Mouse (Mus musculus) urinary bladder, postnatal 14 days (tissue): ENCODE data around the gene Col5a2.

Experiments used
- DNase-seq: peaks from one replicate; pipeline ENCODE4 v3.0.0; 2021; ENCODE audit warnings: low spot score

The Col5a2 gene

GRCm38 (mm10) chr1:45423915-45424314, 79.2 kb downstream of the Col5a2 start:
- DNase-seq: no peak

GRCm38 (mm10) chr1:45420554-45420953, 82.5 kb downstream of the Col5a2 start:
- DNase-seq: peak; percentile 9

GRCm38 (mm10) chr1:45419858-45420257, 83.2 kb downstream of the Col5a2 start:
- DNase-seq: no peak

- no peak for DNase-seq
Measured at GRCm38 (mm10) chr1:45381866-45382265, 121.2 kb downstream of the Col5a2 start.

- DNase-seq: no peak
Measured at GRCm38 (mm10) chr1:45379992-45380690, 122.9 kb downstream of the Col5a2 start.

GRCm38 (mm10) chr1:45365427-45365826, 137.7 kb downstream of the Col5a2 start:
- no peak for DNase-seq

GRCm38 (mm10) chr1:45363274-45363673, 139.8 kb downstream of the Col5a2 start:
- DNase-seq: no peak

- no peak for DNase-seq
Measured at GRCm38 (mm10) chr1:45359673-45360072, 143.4 kb downstream of the Col5a2 start.

GRCm38 (mm10) chr1:45359147-45359546, 143.9 kb downstream of the Col5a2 start:
- DNase-seq: no peak

- DNase-seq: no peak
Measured at GRCm38 (mm10) chr1:45358020-45358419, 145.1 kb downstream of the Col5a2 start.

GRCm38 (mm10) chr1:45355944-45356343, 147.1 kb downstream of the Col5a2 start:
- no peak for DNase-seq

- DNase-seq: no peak
Measured at GRCm38 (mm10) chr1:45329149-45329548, 173.9 kb downstream of the Col5a2 start.
